Mouse (Mus musculus) limb, embryonic 11.5 days (tissue): ENCODE results near the gene R3hcc1l. TPM values are rescaled to one million over a fixed set of nuclear protein-coding genes. Genes with fewer than 3 reads are reported as not detected.

Source experiments
- ATAC-seq: fragments of 200-750 bp; cut with Nextera tagmentation; 2 replicates; pipeline ENCODE4 v1.8.0; 2017; ENCODE audit warnings: low read depth; ENCODE audit not compliant: insufficient number of reproducible peaks, low FRiP score, low TSS enrichment
- DNase-seq: peaks from one replicate; pipeline ENCODE4 v3.0.0-alpha.2; 2015; ENCODE audit warnings: low spot score
- H3K27ac ChIP-seq: fragments of 300-500 bp; sonication (generic); replicated peaks from 2 replicates; pipeline ENCODE4 v1.5.1; 2014; ENCODE audit warnings: low read depth, mild to moderate bottlenecking, low read length
- H3K27me3 ChIP-seq: fragments of 300-500 bp; sonication (generic); 2 replicates; pipeline ENCODE4 v1.6.1; 2014; ENCODE audit warnings: mild to moderate bottlenecking, low read length, mixed read lengths; ENCODE audit not compliant: control insufficient read depth, insufficient read depth
- H3K36me3 ChIP-seq: fragments of 300-500 bp; sonication (generic); 2 replicates; pipeline ENCODE4 v1.6.1; 2014; ENCODE audit warnings: mild to moderate bottlenecking, low read length, moderate library complexity, mixed read lengths; ENCODE audit not compliant: control insufficient read depth, insufficient read depth
- H3K4me1 ChIP-seq: fragments of 300-500 bp; sonication (generic); 2 replicates; pipeline ENCODE4 v1.6.1; 2014; ENCODE audit warnings: low read length, mixed read lengths; ENCODE audit not compliant: control insufficient read depth, insufficient read depth
- H3K4me2 ChIP-seq: fragments of 300-500 bp; sonication (generic); 2 replicates; pipeline ENCODE4 v1.6.1; 2014; ENCODE audit warnings: low read depth, mild to moderate bottlenecking, moderate library complexity; ENCODE audit not compliant: severe bottlenecking
- H3K4me3 ChIP-seq: fragments of 300-500 bp; sonication (generic); 2 replicates; pipeline ENCODE4 v1.5.1; 2014; ENCODE audit warnings: low read depth, low read length
- H3K9ac ChIP-seq: fragments of 300-500 bp; sonication (generic); 2 replicates; pipeline ENCODE4 v1.6.1; 2014; ENCODE audit warnings: mild to moderate bottlenecking, low read length
- H3K9me3 ChIP-seq: fragments of 300-500 bp; sonication (generic); 2 replicates; pipeline ENCODE4 v1.6.1; 2016; ENCODE audit warnings: low read length; ENCODE audit not compliant: control insufficient read depth
- WGBS: fragments of 180-500 bp; shearing (Covaris S2); extraction: QIAGEN DNeasy Blood & Tissue Kit; methylation state at CpG from one replicate; pipeline ENCODE4 v1.1.7; 2014; 5-methylcytosine and 5-hydroxymethylcytosine counted together
- polyA plus RNA-seq: library from polyadenylated mRNA; unstranded; fragments of >200 nt; fragmentation: Nextera tagmentation; extraction: Ambion mirVana; gene quantifications from 2 replicates; pipeline ENCODE4 v1.2.1, GENCODE M21; 2014

Gene R3hcc1l
- polyA plus RNA-seq, 1 experiment from 2014 or later: 24.2 TPM

GRCm38 (mm10) chr19:42562981-42563380, 44.4 kb downstream of the R3hcc1l start:
- Histone ChIP-seq H3K27ac (no peak overlapping the region), H3K27me3 (no peaks in the 10 kb centered on the region), H3K4me3 (no peak overlapping the region), H3K9ac (no peak overlapping the region), H3K36me3 (no peaks in the 10 kb centered on the region), H3K4me1 (no peaks in the 10 kb centered on the region), H3K4me2 (no peak overlapping the region), H3K9me3 (no peaks in the 10 kb centered on the region)
- 97% methylated on average over 3 of the region's 3 CpGs for WGBS
- ATAC-seq (no peak), DNase-seq (no peak)

GRCm38 (mm10) chr19:42563726-42564270, 45.2 kb downstream of the R3hcc1l start:
- Histone ChIP-seq H3K27me3 (no peaks in the 10 kb centered on the region), H3K27ac (no peak overlapping the region), H3K36me3 (no peaks in the 10 kb centered on the region), H3K4me1 (no peaks in the 10 kb centered on the region), H3K4me2 (no peak overlapping the region), H3K9ac (no peak overlapping the region), H3K9me3 (no peaks in the 10 kb centered on the region), H3K4me3 (no peak overlapping the region)
- DNase-seq: no peak
- ATAC-seq: no peak
- 91% methylated on average over 3 of the region's 3 CpGs for WGBS

GRCm38 (mm10) chr19:42566283-42567019, 47.9 kb downstream of the R3hcc1l start:
- Histone ChIP-seq H3K9ac (no peak overlapping the region), H3K4me1 (no peaks in the 10 kb centered on the region), H3K9me3 (no peaks in the 10 kb centered on the region), H3K36me3 (no peaks in the 10 kb centered on the region), H3K4me3 (no peak overlapping the region), H3K27me3 (no peaks in the 10 kb centered on the region), H3K4me2 (no peak overlapping the region), H3K27ac (no peak overlapping the region)
- ATAC-seq: no peak
- 98% methylated on average over 4 of the region's 4 CpGs for whole genome bisulfite sequencing
- no peak for DNase-seq

- Histone ChIP-seq H3K27ac (no peak overlapping the region), H3K27me3 (no peaks in the 10 kb centered on the region), H3K4me2 (no peak overlapping the region), H3K9ac (no peak overlapping the region), H3K4me3 (no peak overlapping the region), H3K9me3 (no peaks in the 10 kb centered on the region), H3K36me3 (no peaks in the 10 kb centered on the region), H3K4me1 (no peaks in the 10 kb centered on the region)
- ATAC-seq (no peak), DNase-seq (no peak)
These were observed 48.5 kb downstream of the R3hcc1l start for GRCm38 (mm10) chr19:42567020-42567419.

GRCm38 (mm10) chr19:42569076-42569475, 50.5 kb downstream of the R3hcc1l start:
- no peak overlapping the region for H3K27ac ChIP-seq
- no peaks in the 10 kb centered on the region for H3K36me3 ChIP-seq
- WGBS: 83% methylated on average over 2 of the region's 2 CpGs
- no peak overlapping the region for H3K4me3 ChIP-seq
- no peaks in the 10 kb centered on the region for H3K4me1 ChIP-seq
- H3K9me3 ChIP-seq: no peaks in the 10 kb centered on the region
- no peak overlapping the region for H3K4me2 ChIP-seq
- ATAC-seq (no peak), DNase-seq (no peak)
- H3K27me3 ChIP-seq: no peaks in the 10 kb centered on the region
- H3K9ac ChIP-seq: no peak overlapping the region

GRCm38 (mm10) chr19:42571291-42571690, 52.7 kb downstream of the R3hcc1l start:
- 84% methylated on average over 4 of the region's 4 CpGs for WGBS
- H3K4me2 ChIP-seq: no peak overlapping the region
- DNase-seq: no peak

GRCm38 (mm10) chr19:42575317-42575716, 56.8 kb downstream of the R3hcc1l start:
- Histone ChIP-seq H3K4me2 (no peak overlapping the region), H3K27ac (no peak overlapping the region), H3K36me3 (no peaks in the 10 kb centered on the region), H3K27me3 (no peaks in the 10 kb centered on the region), H3K9ac (no peak overlapping the region), H3K4me3 (no peak overlapping the region), H3K4me1 (no peaks in the 10 kb centered on the region), H3K9me3 (no peaks in the 10 kb centered on the region)
- 57% methylated on average over 2 of the region's 2 CpGs for WGBS
- DNase-seq (no peak), ATAC-seq (no peak)

More at GRCm38 (mm10) chr19:42571291-42571690, 52.7 kb downstream of the R3hcc1l start:
- H3K27ac ChIP-seq: no peak overlapping the region
- H3K9ac ChIP-seq: no peak overlapping the region
- H3K36me3 ChIP-seq: no peaks in the 10 kb centered on the region
- no peaks in the 10 kb centered on the region for H3K9me3 ChIP-seq
- no peaks in the 10 kb centered on the region for H3K27me3 ChIP-seq
- no peak overlapping the region for H3K4me3 ChIP-seq
- no peaks in the 10 kb centered on the region for H3K4me1 ChIP-seq
- ATAC-seq: no peak

- DNase-seq: no peak
- Histone ChIP-seq H3K9me3 (no peaks in the 10 kb centered on the region), H3K9ac (no peak overlapping the region), H3K27me3 (no peaks in the 10 kb centered on the region), H3K4me1 (no peaks in the 10 kb centered on the region), H3K36me3 (no peaks in the 10 kb centered on the region), H3K4me2 (no peak overlapping the region), H3K27ac (no peak overlapping the region), H3K4me3 (no peak overlapping the region)
- no peak for ATAC-seq
- 100% methylated on average over 1 of the region's 1 CpGs for WGBS
These were observed 58.3 kb downstream of the R3hcc1l start for GRCm38 (mm10) chr19:42576856-42577255.
